Mouse (Mus musculus) limb, embryonic 10.5 days (tissue): ENCODE data around the gene Krt39. TPM values are rescaled to one million over a fixed set of nuclear protein-coding genes. Genes with fewer than 3 reads are reported as not detected.

Experiments
- DNase-seq: peaks from one replicate; pipeline ENCODE4 v3.0.0-alpha.2; 2017; ENCODE audit warnings: low spot score
- H3K27ac ChIP-seq: fragments of 300-500 bp; sonication (generic); 2 replicates; pipeline ENCODE4 v1.5.1; 2016; ENCODE audit warnings: mild to moderate bottlenecking
- H3K27me3 ChIP-seq: fragments of 300-500 bp; sonication (generic); 2 replicates; pipeline ENCODE4 v1.6.1; 2016; ENCODE audit warnings: low read depth, mild to moderate bottlenecking; ENCODE audit not compliant: poor library complexity, severe bottlenecking
- H3K36me3 ChIP-seq: fragments of 300-500 bp; sonication (generic); 2 replicates; pipeline ENCODE4 v1.6.1; 2016; ENCODE audit warnings: mild to moderate bottlenecking, moderate library complexity
- H3K4me1 ChIP-seq: fragments of 300-500 bp; sonication (generic); 2 replicates; pipeline ENCODE4 v1.6.1; 2016
- H3K4me3 ChIP-seq: fragments of 300-500 bp; sonication (generic); 2 replicates; pipeline ENCODE4 v1.5.1; 2016; ENCODE audit warnings: mild to moderate bottlenecking, moderate library complexity
- H3K9me3 ChIP-seq: fragments of 300-500 bp; sonication (generic); replicated peaks from 2 replicates; pipeline ENCODE4 v1.6.1; 2016; ENCODE audit warnings: mild to moderate bottlenecking
- WGBS: fragments of 180-500 bp; shearing (Covaris S2); methylation state at CpG from one replicate; pipeline ENCODE4 v1.1.7; 2016; 5-methylcytosine and 5-hydroxymethylcytosine counted together
- polyA plus RNA-seq: library from polyadenylated mRNA; unstranded; fragments of >200 nt; fragmentation: Nextera tagmentation; extraction: Ambion mirVana; gene quantifications from 2 replicates; pipeline ENCODE4 v1.2.1, GENCODE M21; 2016

Gene Krt39
- polyA plus RNA-seq, 1 experiment from 2014 or later: 0.16 TPM

DNA sequence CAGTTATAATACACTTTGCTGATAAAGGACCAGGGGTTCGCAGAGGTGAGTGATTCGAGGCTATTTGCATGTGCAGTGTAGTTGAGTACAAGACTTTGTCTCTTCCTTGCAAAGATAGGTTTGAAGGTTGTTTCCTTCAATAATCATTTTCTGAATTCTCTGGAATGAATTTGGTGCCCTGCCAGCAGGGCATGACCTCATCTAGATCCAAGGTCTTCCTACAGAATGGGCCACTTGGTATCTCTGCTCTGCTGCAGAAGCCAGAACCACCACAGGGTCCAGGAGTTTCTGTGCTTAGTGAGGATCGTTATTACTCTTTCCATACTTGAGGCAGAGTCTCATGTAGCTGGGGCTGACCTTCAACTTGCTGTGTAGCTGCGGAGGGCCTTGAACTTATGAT, 26.4 kb downstream of the Krt39 start:
- Histone ChIP-seq H3K36me3 (no peaks in the 10 kb centered on the region), H3K27me3 (no peaks in the 10 kb centered on the region), H3K4me1 (peaks cover 16% of the 10 kb centered on the region; the same call in 1 of the 2 replicates), H3K9me3 (no peaks in the 10 kb centered on the region), H3K27ac (no peak overlapping the region), H3K4me3 (no peak overlapping the region)
- DNase-seq: no peak
- WGBS: 94% methylated on average over 4 of the region's 4 CpGs

GRCm38 (mm10) chr11:99493574-99493850, 27.6 kb downstream of the Krt39 start:
- Histone ChIP-seq H3K4me1 (peaks cover 16% of the 10 kb centered on the region; the same call in 1 of the 2 replicates), H3K27ac (no peak overlapping the region), H3K4me3 (no peak overlapping the region), H3K9me3 (no peaks in the 10 kb centered on the region), H3K27me3 (no peaks in the 10 kb centered on the region), H3K36me3 (no peaks in the 10 kb centered on the region)
- WGBS: 23% methylated on average over 5 of the region's 5 CpGs
- no peak for DNase-seq

DNA sequence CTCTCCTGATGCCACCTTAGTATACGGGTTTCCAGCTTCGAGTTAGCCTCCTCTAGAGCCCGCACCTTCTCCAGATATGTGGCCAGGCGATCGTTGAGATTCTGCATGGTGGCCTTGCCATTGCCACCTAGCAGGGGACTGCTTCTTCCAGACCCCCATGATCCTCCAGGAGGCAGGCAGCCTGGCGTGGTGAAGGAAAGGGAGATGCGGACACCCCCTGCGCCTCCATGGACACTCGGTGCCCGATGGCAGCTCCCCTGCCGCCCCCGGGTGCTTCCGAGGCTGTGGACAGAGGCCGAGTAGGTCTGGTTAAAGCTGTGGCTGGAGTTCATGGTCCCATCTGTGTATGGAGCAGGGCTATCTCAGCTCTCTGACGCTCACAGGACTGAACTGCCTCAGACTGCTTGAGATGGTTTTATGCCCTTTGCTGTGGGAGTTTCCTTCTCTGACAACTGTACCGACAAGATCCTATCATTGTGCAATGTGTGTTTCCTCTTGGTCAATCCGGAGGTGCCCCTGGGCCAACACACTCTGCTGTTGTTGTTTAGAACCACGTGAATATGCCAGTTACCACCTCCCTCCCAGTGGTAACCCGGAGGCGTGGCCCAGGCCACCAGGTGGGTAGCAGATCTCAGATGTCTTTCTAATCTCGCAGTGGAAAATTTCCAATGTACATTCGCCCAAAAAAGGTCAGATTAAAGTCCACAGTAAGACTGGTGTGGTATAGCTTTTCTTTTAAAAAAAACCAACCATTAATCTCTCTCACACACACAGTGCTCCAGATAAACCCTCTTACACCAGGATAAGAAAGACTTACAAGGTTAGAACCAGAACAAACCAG, 28.2 kb downstream of the Krt39 start, which contains the start of gene Krt23:
Gene Krt23, minus strand, starts transcription at position 405 of the 841 bp plus-strand sequence.
- 81% methylated on average over 22 of the region's 22 CpGs for WGBS
- no peaks in the 10 kb centered on the region for H3K9me3 ChIP-seq
- no peaks in the 10 kb centered on the region for H3K27me3 ChIP-seq
- peak; percentile 33 for DNase-seq
- H3K27ac ChIP-seq: peak within 1 kb of the TSS; percentile 47; the same call in 1 of the 2 replicates
- no peak within 1 kb of the TSS for H3K4me3 ChIP-seq
- peaks cover 16% of the 10 kb centered on the region; the same call in 1 of the 2 replicates for H3K4me1 ChIP-seq
- H3K36me3 ChIP-seq: no peaks in the 10 kb centered on the region

DNA sequence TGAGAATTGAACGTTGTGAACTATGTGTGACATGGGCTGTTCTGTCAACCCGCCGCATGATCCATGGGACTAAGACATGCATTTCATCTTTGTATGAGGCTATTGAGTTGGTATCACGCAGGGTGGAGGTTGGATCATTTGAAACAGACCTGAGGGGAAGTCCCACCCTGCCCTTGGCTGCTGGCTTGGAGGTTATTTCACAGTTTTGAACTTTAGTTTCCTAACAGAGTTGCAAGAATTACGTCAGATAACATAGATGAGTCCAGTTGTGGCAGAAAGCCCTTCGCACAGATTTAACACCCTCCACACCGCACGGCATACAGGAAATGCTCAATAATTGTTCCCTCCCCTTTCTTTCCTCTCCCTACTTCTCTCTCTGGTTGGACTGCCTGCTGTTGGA, 30.1 kb downstream of the Krt39 start:
- no peaks in the 10 kb centered on the region for H3K27me3 ChIP-seq
- peaks cover 16% of the 10 kb centered on the region; the same call in 1 of the 2 replicates for H3K4me1 ChIP-seq
- no peak for DNase-seq
- no peak overlapping the region for H3K27ac ChIP-seq
- no peaks in the 10 kb centered on the region for H3K9me3 ChIP-seq
- H3K36me3 ChIP-seq: no peaks in the 10 kb centered on the region
- WGBS: 87% methylated on average over 8 of the region's 8 CpGs
- H3K4me3 ChIP-seq: no peak overlapping the region

DNA sequence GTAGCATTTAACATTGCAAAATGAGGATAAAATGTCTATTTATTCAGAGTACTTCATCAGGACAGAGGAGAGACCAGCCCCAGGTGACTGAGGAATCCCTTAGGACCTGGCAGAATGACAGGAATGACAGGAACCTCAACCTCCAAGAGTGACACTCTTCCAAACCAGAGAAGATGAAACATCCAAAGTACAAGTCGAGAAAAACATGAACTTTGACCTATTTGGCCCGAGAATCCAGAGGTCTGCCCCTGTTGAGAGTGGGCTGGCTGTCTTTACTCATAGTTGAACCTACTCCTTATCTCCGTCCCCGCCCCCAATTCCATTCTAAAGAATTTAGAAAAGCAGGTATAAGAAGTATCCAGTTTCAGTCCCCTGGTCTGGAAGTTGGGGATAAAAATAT, 30.5 kb downstream of the Krt39 start:
- H3K9me3 ChIP-seq: no peaks in the 10 kb centered on the region
- 71% methylated on average over 4 of the region's 4 CpGs for WGBS
- DNase-seq: no peak

GRCm38 (mm10) chr11:99489233-99489632, 31.9 kb downstream of the Krt39 start:
- 77% methylated on average over 3 of the region's 3 CpGs for WGBS
- Histone ChIP-seq H3K9me3 (no peaks in the 10 kb centered on the region), H3K4me3 (no peak overlapping the region), H3K27me3 (no peaks in the 10 kb centered on the region), H3K4me1 (peaks cover 16% of the 10 kb centered on the region; the same call in 1 of the 2 replicates), H3K27ac (no peak overlapping the region; the same call in 1 of the 2 replicates), H3K36me3 (no peaks in the 10 kb centered on the region)
- DNase-seq: no peak

More for the DNA sequence above, 30.5 kb downstream of the Krt39 start:
- no peaks in the 10 kb centered on the region for H3K27me3 ChIP-seq
- H3K4me3 ChIP-seq: no peak overlapping the region
- H3K27ac ChIP-seq: no peak overlapping the region
- no peaks in the 10 kb centered on the region for H3K36me3 ChIP-seq
- peaks cover 16% of the 10 kb centered on the region; the same call in 1 of the 2 replicates for H3K4me1 ChIP-seq

- 92% methylated on average over 3 of the region's 3 CpGs for WGBS
- no peaks in the 10 kb centered on the region for H3K4me1 ChIP-seq
- DNase-seq: no peak
- no peaks in the 10 kb centered on the region for H3K27me3 ChIP-seq
- no peaks in the 10 kb centered on the region for H3K9me3 ChIP-seq
- no peak overlapping the region for H3K4me3 ChIP-seq
- H3K36me3 ChIP-seq: no peaks in the 10 kb centered on the region
- no peak overlapping the region for H3K27ac ChIP-seq
Measured at GRCm38 (mm10) chr11:99474981-99475380, 46.2 kb downstream of the Krt39 start.

DNA sequence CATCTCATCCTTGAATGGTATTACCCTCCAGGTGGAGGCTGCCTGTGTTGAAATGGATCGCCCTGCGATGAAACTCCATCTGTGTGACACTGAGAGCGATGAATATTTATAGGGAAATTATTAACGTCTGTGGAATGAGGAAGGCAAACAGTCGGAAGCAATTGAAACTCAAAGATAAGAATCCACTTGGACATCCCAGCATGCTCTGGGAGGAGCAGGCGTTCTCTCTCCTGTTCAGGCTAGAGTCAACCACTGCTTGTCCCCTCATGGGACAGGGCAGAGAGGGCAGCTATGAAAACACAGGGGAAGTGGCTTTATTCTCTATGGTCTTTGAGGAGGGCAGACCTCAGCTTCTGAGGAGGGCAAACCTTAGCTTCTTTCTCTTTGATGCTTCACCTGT, 47.7 kb downstream of the Krt39 start:
- no peak overlapping the region for H3K27ac ChIP-seq
- H3K4me3 ChIP-seq: no peak overlapping the region
- H3K36me3 ChIP-seq: no peaks in the 10 kb centered on the region
- WGBS: 91% methylated on average over 6 of the region's 6 CpGs
- H3K9me3 ChIP-seq: no peaks in the 10 kb centered on the region
- H3K27me3 ChIP-seq: no peaks in the 10 kb centered on the region
- DNase-seq: no peak
- H3K4me1 ChIP-seq: no peaks in the 10 kb centered on the region

DNA sequence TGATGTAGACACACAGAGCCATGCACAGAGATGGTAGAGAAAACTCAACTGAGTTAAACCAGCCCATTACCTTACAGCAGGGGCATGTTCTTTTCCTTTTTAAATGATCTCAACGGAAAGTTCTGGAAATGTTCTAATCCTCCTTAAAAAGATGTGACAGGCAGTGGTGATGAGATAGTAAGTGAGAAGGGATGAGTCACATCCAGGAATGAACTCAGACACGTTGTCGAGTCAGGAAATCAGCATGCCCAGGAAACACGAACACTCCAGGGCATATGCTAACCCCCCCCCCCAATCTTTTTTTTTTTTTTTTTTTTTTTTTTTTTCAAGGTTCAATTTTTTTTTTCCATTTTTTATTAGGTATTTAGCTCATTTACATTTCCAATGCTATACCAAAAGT, 48.7 kb downstream of the Krt39 start:
- no peak for DNase-seq
- no peaks in the 10 kb centered on the region for H3K36me3 ChIP-seq
- no peaks in the 10 kb centered on the region for H3K4me1 ChIP-seq
- 79% methylated on average over 4 of the region's 4 CpGs for WGBS
- H3K4me3 ChIP-seq: no peak overlapping the region
- no peaks in the 10 kb centered on the region for H3K27me3 ChIP-seq
- H3K27ac ChIP-seq: no peak overlapping the region
- no peaks in the 10 kb centered on the region for H3K9me3 ChIP-seq

- Histone ChIP-seq H3K27me3 (no peaks in the 10 kb centered on the region), H3K9me3 (no peaks in the 10 kb centered on the region), H3K4me3 (no peak overlapping the region), H3K36me3 (no peaks in the 10 kb centered on the region), H3K4me1 (no peaks in the 10 kb centered on the region), H3K27ac (no peak overlapping the region)
- DNase-seq: no peak
- WGBS: 92% methylated on average over 6 of the region's 6 CpGs
Measured at GRCm38 (mm10) chr11:99471946-99472345, 49.2 kb downstream of the Krt39 start.

GRCm38 (mm10) chr11:99469228-99469627, 51.9 kb downstream of the Krt39 start:
- WGBS: 76% methylated on average over 4 of the region's 4 CpGs
- Histone ChIP-seq H3K4me3 (no peak overlapping the region), H3K9me3 (no peaks in the 10 kb centered on the region), H3K4me1 (0 out of 2 replicates have a peak, but pooled peaks cover 5% of the 10 kb centered on the region), H3K36me3 (no peaks in the 10 kb centered on the region), H3K27ac (no peak overlapping the region), H3K27me3 (no peaks in the 10 kb centered on the region)
- DNase-seq: no peak

- Histone ChIP-seq H3K9me3 (no peaks in the 10 kb centered on the region), H3K27ac (no peak overlapping the region), H3K27me3 (no peaks in the 10 kb centered on the region), H3K4me1 (0 out of 2 replicates have a peak, but pooled peaks cover 5% of the 10 kb centered on the region), H3K36me3 (no peaks in the 10 kb centered on the region), H3K4me3 (no peak overlapping the region)
- no peak for DNase-seq
- 84% methylated on average over 11 of the region's 11 CpGs for WGBS
Measured at GRCm38 (mm10) chr11:99468566-99468965, 52.6 kb downstream of the Krt39 start.

- no peak for DNase-seq
- no peaks in the 10 kb centered on the region for H3K36me3 ChIP-seq
- 0 out of 2 replicates have a peak, but pooled peaks cover 6% of the 10 kb centered on the region for H3K27me3 ChIP-seq
- WGBS: 25% methylated on average over 7 of the region's 7 CpGs
- no peak overlapping the region for H3K4me3 ChIP-seq
- no peak overlapping the region for H3K27ac ChIP-seq
- no peaks in the 10 kb centered on the region for H3K9me3 ChIP-seq
- 0 out of 2 replicates have a peak, but pooled peaks cover 5% of the 10 kb centered on the region for H3K4me1 ChIP-seq
Measured at GRCm38 (mm10) chr11:99466316-99466715, 54.8 kb downstream of the Krt39 start.
